Mouse (Mus musculus): ENCODE data around the gene Gpr62. TPM values are rescaled to one million over a fixed set of nuclear protein-coding genes. Genes with fewer than 3 reads are reported as not detected.

Gene Gpr62
- polyA plus RNA-seq, 1 experiment from 2014 or later: 0.98 TPM

GRCm38 (mm10) chr9:106476924-106477484, 11.3 kb upstream of the Gpr62 start, which contains the start of gene Parp3:
TSS of gene Parp3 (minus strand) at chr9:106476949.
- H3K9ac ChIP-seq (ENCODE audit: low read depth, low read length): peak within 1 kb of the TSS; percentile 68
- peak; percentile 98 for ATAC-seq
- H3K27me3 ChIP-seq (ENCODE audit: control insufficient read depth, insufficient read depth, low read depth, low read length): no peaks in the 10 kb centered on the region
- peaks cover 10% of the 10 kb centered on the region for H3K4me1 ChIP-seq (ENCODE audit: control insufficient read depth, insufficient read depth, low read length)
- H3K4me3 ChIP-seq (ENCODE audit: low read depth, low read length): peak within 1 kb of the TSS; percentile 87
- H3K36me3 ChIP-seq (ENCODE audit: control insufficient read depth, insufficient read depth, low read length): peaks cover 8% of the 10 kb centered on the region; the same call in 1 of the 2 replicates
- peak within 1 kb of the TSS; percentile 22; the same call in 1 of the 2 replicates for H3K27ac ChIP-seq (ENCODE audit: low read length)
- H3K4me2 ChIP-seq (ENCODE audit: low read length): peak within 1 kb of the TSS; percentile 83
- H3K9me3 ChIP-seq (replicated peaks; ENCODE audit: control insufficient read depth, low read length, poor library complexity, severe bottlenecking): no peaks in the 10 kb centered on the region
- under 1% methylated on average over 41 of the region's 41 CpGs for WGBS

- peaks cover 10% of the 10 kb centered on the region for H3K4me1 ChIP-seq (ENCODE audit: control insufficient read depth, insufficient read depth, low read length)
- H3K36me3 ChIP-seq (ENCODE audit: control insufficient read depth, insufficient read depth, low read length): peaks cover 6% of the 10 kb centered on the region; the same call in 1 of the 2 replicates
- H3K9me3 ChIP-seq (replicated peaks; ENCODE audit: control insufficient read depth, low read length, poor library complexity, severe bottlenecking): no peaks in the 10 kb centered on the region
- H3K9ac ChIP-seq (ENCODE audit: low read depth, low read length): no peak overlapping the region
- ATAC-seq: no peak; the same call in 1 of the 2 replicates
- H3K27me3 ChIP-seq (ENCODE audit: control insufficient read depth, insufficient read depth, low read depth, low read length): 0 out of 2 replicates have a peak, but pooled peaks cover under 1% of the 10 kb centered on the region
- no peak overlapping the region; the same call in 1 of the 2 replicates for H3K27ac ChIP-seq (ENCODE audit: low read length)
- H3K4me3 ChIP-seq (ENCODE audit: low read depth, low read length): no peak overlapping the region
- 34% methylated on average over 16 of the region's 16 CpGs for WGBS
- peak overlapping the region; percentile 39; the same call in 1 of the 2 replicates for H3K4me2 ChIP-seq (ENCODE audit: low read length)
Measured at GRCm38 (mm10) chr9:106476002-106476923, 10.5 kb upstream of the Gpr62 start.

GRCm38 (mm10) chr9:106475663-106476001, 9.9 kb upstream of the Gpr62 start, which contains the start of gene Rrp9:
TSS of gene Rrp9 (plus strand) at chr9:106475963.
- Histone ChIP-seq H3K27ac (ENCODE audit: low read length) (no peak within 1 kb of the TSS; the same call in 1 of the 2 replicates), H3K4me1 (ENCODE audit: control insufficient read depth, insufficient read depth, low read length) (peaks cover 10% of the 10 kb centered on the region), H3K27me3 (ENCODE audit: control insufficient read depth, insufficient read depth, low read depth, low read length) (0 out of 2 replicates have a peak, but pooled peaks cover 3% of the 10 kb centered on the region), H3K4me3 (ENCODE audit: low read depth, low read length) (no peak within 1 kb of the TSS), H3K36me3 (ENCODE audit: control insufficient read depth, insufficient read depth, low read length) (peaks cover under 1% of the 10 kb centered on the region; the same call in 1 of the 2 replicates), H3K4me2 (ENCODE audit: low read length) (peak within 1 kb of the TSS; percentile 39; the same call in 1 of the 2 replicates), H3K9me3 (replicated peaks; ENCODE audit: control insufficient read depth, low read length, poor library complexity, severe bottlenecking) (no peaks in the 10 kb centered on the region), H3K9ac (ENCODE audit: low read depth, low read length) (no peak within 1 kb of the TSS)
- no peak for ATAC-seq
- WGBS: 90% methylated on average over 10 of the region's 10 CpGs

- no peak overlapping the region for H3K4me3 ChIP-seq (ENCODE audit: low read depth, low read length)
- no peaks in the 10 kb centered on the region for H3K9me3 ChIP-seq (replicated peaks; ENCODE audit: control insufficient read depth, low read length, poor library complexity, severe bottlenecking)
- H3K36me3 ChIP-seq (ENCODE audit: control insufficient read depth, insufficient read depth, low read length): no peaks in the 10 kb centered on the region
- H3K4me2 ChIP-seq (ENCODE audit: low read length): no peak overlapping the region
- H3K9ac ChIP-seq (ENCODE audit: low read depth, low read length): no peak overlapping the region
- no peak overlapping the region for H3K27ac ChIP-seq (ENCODE audit: low read length)
- peaks cover 10% of the 10 kb centered on the region for H3K4me1 ChIP-seq (ENCODE audit: control insufficient read depth, insufficient read depth, low read length)
- 64% methylated on average over 7 of the region's 7 CpGs for WGBS
- ATAC-seq: no peak
- H3K27me3 ChIP-seq (ENCODE audit: control insufficient read depth, insufficient read depth, low read depth, low read length): 0 out of 2 replicates have a peak, but pooled peaks cover 3% of the 10 kb centered on the region
Measured at GRCm38 (mm10) chr9:106475046-106475445, 9.3 kb upstream of the Gpr62 start.

GRCm38 (mm10) chr9:106474456-106474855, 8.7 kb upstream of the Gpr62 start:
- Histone ChIP-seq H3K4me3 (ENCODE audit: low read depth, low read length) (no peak overlapping the region), H3K9ac (ENCODE audit: low read depth, low read length) (no peak overlapping the region), H3K27ac (ENCODE audit: low read length) (no peak overlapping the region), H3K4me1 (ENCODE audit: control insufficient read depth, insufficient read depth, low read length) (peaks cover 10% of the 10 kb centered on the region), H3K36me3 (ENCODE audit: control insufficient read depth, insufficient read depth, low read length) (no peaks in the 10 kb centered on the region), H3K27me3 (ENCODE audit: control insufficient read depth, insufficient read depth, low read depth, low read length) (0 out of 2 replicates have a peak, but pooled peaks cover 3% of the 10 kb centered on the region), H3K9me3 (replicated peaks; ENCODE audit: control insufficient read depth, low read length, poor library complexity, severe bottlenecking) (no peaks in the 10 kb centered on the region), H3K4me2 (ENCODE audit: low read length) (no peak overlapping the region)
- ATAC-seq: no peak
- WGBS: 6% methylated on average over 6 of the region's 6 CpGs

GRCm38 (mm10) chr9:106473753-106474105, 8.0 kb upstream of the Gpr62 start:
- Histone ChIP-seq H3K9ac (ENCODE audit: low read depth, low read length) (no peak overlapping the region), H3K27ac (ENCODE audit: low read length) (no peak overlapping the region), H3K27me3 (ENCODE audit: control insufficient read depth, insufficient read depth, low read depth, low read length) (0 out of 2 replicates have a peak, but pooled peaks cover 3% of the 10 kb centered on the region), H3K4me2 (ENCODE audit: low read length) (no peak overlapping the region), H3K36me3 (ENCODE audit: control insufficient read depth, insufficient read depth, low read length) (no peaks in the 10 kb centered on the region), H3K4me1 (ENCODE audit: control insufficient read depth, insufficient read depth, low read length) (peaks cover 10% of the 10 kb centered on the region), H3K4me3 (ENCODE audit: low read depth, low read length) (no peak overlapping the region), H3K9me3 (replicated peaks; ENCODE audit: control insufficient read depth, low read length, poor library complexity, severe bottlenecking) (no peaks in the 10 kb centered on the region)
- no peak for ATAC-seq
- WGBS: 78% methylated on average over 5 of the region's 5 CpGs

- Histone ChIP-seq H3K9me3 (replicated peaks; ENCODE audit: control insufficient read depth, low read length, poor library complexity, severe bottlenecking) (no peaks in the 10 kb centered on the region), H3K27me3 (ENCODE audit: control insufficient read depth, insufficient read depth, low read depth, low read length) (0 out of 2 replicates have a peak, but pooled peaks cover 3% of the 10 kb centered on the region), H3K36me3 (ENCODE audit: control insufficient read depth, insufficient read depth, low read length) (no peaks in the 10 kb centered on the region), H3K4me1 (ENCODE audit: control insufficient read depth, insufficient read depth, low read length) (peaks cover 8% of the 10 kb centered on the region), H3K4me3 (ENCODE audit: low read depth, low read length) (no peak overlapping the region), H3K27ac (ENCODE audit: low read length) (no peak overlapping the region), H3K9ac (ENCODE audit: low read depth, low read length) (no peak overlapping the region), H3K4me2 (ENCODE audit: low read length) (no peak overlapping the region)
- ATAC-seq: no peak
- WGBS: 90% methylated on average over 15 of the region's 16 CpGs
Measured at GRCm38 (mm10) chr9:106473081-106473752, 7.5 kb upstream of the Gpr62 start.

GRCm38 (mm10) chr9:106472321-106472720, 6.6 kb upstream of the Gpr62 start:
- H3K9me3 ChIP-seq (replicated peaks; ENCODE audit: control insufficient read depth, low read length, poor library complexity, severe bottlenecking): no peaks in the 10 kb centered on the region
- 0 out of 2 replicates have a peak, but pooled peaks cover 3% of the 10 kb centered on the region for H3K27me3 ChIP-seq (ENCODE audit: control insufficient read depth, insufficient read depth, low read depth, low read length)
- ATAC-seq: no peak
- H3K9ac ChIP-seq (ENCODE audit: low read depth, low read length): no peak overlapping the region
- H3K4me3 ChIP-seq (ENCODE audit: low read depth, low read length): no peak overlapping the region
- no peak overlapping the region for H3K27ac ChIP-seq (ENCODE audit: low read length)
- no peak overlapping the region for H3K4me2 ChIP-seq (ENCODE audit: low read length)
- no peaks in the 10 kb centered on the region for H3K36me3 ChIP-seq (ENCODE audit: control insufficient read depth, insufficient read depth, low read length)
- WGBS: 68% methylated on average over 4 of the region's 4 CpGs
- H3K4me1 ChIP-seq (ENCODE audit: control insufficient read depth, insufficient read depth, low read length): 0 out of 2 replicates have a peak, but pooled peaks cover 2% of the 10 kb centered on the region

Measured in midbrain, embryonic 16.5 days (tissue).